16 mouse cellular contexts compared by ENCODE assay signal in the genomic region with DNA sequence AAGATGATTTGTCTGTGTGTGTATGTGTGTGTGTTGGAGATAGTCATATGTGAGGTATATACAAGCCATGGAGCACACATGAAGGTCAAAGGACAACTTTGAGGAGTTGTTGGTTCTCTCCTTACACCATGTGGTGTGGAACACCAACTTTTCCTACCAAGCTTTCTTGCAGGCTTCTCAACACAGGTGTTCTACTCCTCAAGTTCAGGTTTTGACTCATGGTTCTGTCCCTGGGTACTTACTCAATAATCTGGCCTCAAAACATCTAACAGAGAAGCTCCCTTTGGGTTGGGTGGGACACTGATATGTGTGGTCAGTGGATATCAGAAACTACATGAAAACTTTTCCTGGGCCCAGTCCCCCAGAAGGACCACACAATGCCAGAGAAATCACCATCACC.
"Had no signal": no experiment of that assay in that cellular context is flagged by ENCODE, and none has a peak within 500 bp of the region (broad histone marks: within the 10 kb centered on the region; RNA-seq: fewer than 3 reads in every experiment).

No protein-coding gene starts in this region.

- H3K9me3 ChIP-seq: neural tube, embryonic 13.5 days; neural tube, embryonic 15.5 days; stomach, embryonic 15.5 days had no signal

- H3K4me1 ChIP-seq: neural tube, embryonic 15.5 days; stomach, embryonic 15.5 days had no signal

- H3K27me3 ChIP-seq: neural tube, embryonic 13.5 days; neural tube, embryonic 15.5 days; stomach, embryonic 15.5 days had no signal

- H3K27ac ChIP-seq: neural tube, embryonic 13.5 days; neural tube, embryonic 15.5 days; stomach, embryonic 15.5 days; stomach, postnatal 0 days had no signal

- H3K36me3 ChIP-seq: neural tube, embryonic 13.5 days; neural tube, embryonic 15.5 days; stomach, embryonic 15.5 days had no signal

- H3K4me3 ChIP-seq: neural tube, embryonic 13.5 days; neural tube, embryonic 15.5 days; stomach, embryonic 15.5 days had no signal

- H3K9ac ChIP-seq: neural tube, embryonic 13.5 days; neural tube, embryonic 15.5 days; stomach, embryonic 15.5 days had no signal

- H3K4me2 ChIP-seq: neural tube, embryonic 13.5 days; neural tube, embryonic 15.5 days; stomach, embryonic 15.5 days had no signal

- DNase-seq: retina, postnatal 1 day; right cerebral cortex, adult 18-20 months; right cerebral cortex, postnatal 14 days; right cerebral cortex, postnatal 25 days; right cerebral cortex, postnatal 4 days; spleen, adult 18-20 months; thymus, adult 18-20 months; thymus, adult 2 months; thymus, postnatal 14 days; thymus, postnatal 25 days; thymus, postnatal 36 days; thymus, postnatal 4 days had no signal
